Mouse (Mus musculus): ENCODE measurements around the gene Ttc30b.
"Not testable (repeated sequence)": the region's sequence is repeated elsewhere in the genome, so short reads cannot be mapped to it uniquely, and the experiment has no call there.

Gene Ttc30b

GRCm38 (mm10) chr2:75938117-75939063 is at the start of gene Ttc30b:
TSS of gene Ttc30b (minus strand) at chr2:75938585.
- peak; percentile 73 to 85 for DNase-seq (ENCODE audit: low spot score in 2 of 2)

- no peak for DNase-seq (ENCODE audit: low spot score in 2 of 2)
These were observed 49.4 kb upstream of the Ttc30b start for GRCm38 (mm10) chr2:75987739-75988138.

GRCm38 (mm10) chr2:75985124-75985523 is 46.7 kb upstream of the Ttc30b start:
- peak; percentile 40 to 81 for DNase-seq (ENCODE audit: low spot score in 2 of 2)

GRCm38 (mm10) chr2:75983847-75984246 is 45.5 kb upstream of the Ttc30b start:
- DNase-seq (ENCODE audit: low spot score in 2 of 2) = no peak

- no peak for DNase-seq (ENCODE audit: low spot score in 2 of 2)
These were observed 44.7 kb upstream of the Ttc30b start for GRCm38 (mm10) chr2:75983091-75983490.

GRCm38 (mm10) chr2:75982626-75983025 is 44.2 kb upstream of the Ttc30b start:
- DNase-seq (ENCODE audit: low spot score in 2 of 2) = no peak

- peak; percentile 76 to 86 for DNase-seq (ENCODE audit: low spot score in 2 of 2)
These were observed 43.2 kb upstream of the Ttc30b start, which contains the start of gene Ttc30a1 for GRCm38 (mm10) chr2:75981440-75982081. TSS of gene Ttc30a1 (minus strand) at chr2:75981967.

GRCm38 (mm10) chr2:75980933-75981439 is 42.6 kb upstream of the Ttc30b start:
- DNase-seq (ENCODE audit: low spot score in 2 of 2) = not testable (repeated sequence)

- DNase-seq (ENCODE audit: low spot score in 2 of 2) = not testable (repeated sequence)
These were observed 39.5 kb upstream of the Ttc30b start, which contains the start of gene Ttc30a2 for GRCm38 (mm10) chr2:75977752-75978368. TSS of gene Ttc30a2 (minus strand) at chr2:75978170.

GRCm38 (mm10) chr2:75976070-75976469 is 37.7 kb upstream of the Ttc30b start:
- DNase-seq (ENCODE audit: low spot score in 2 of 2) = not testable (repeated sequence)

- no peak for DNase-seq (ENCODE audit: low spot score in 2 of 2)
These were observed 35.7 kb upstream of the Ttc30b start for GRCm38 (mm10) chr2:75974131-75974530.

GRCm38 (mm10) chr2:75964972-75965371 is 26.6 kb upstream of the Ttc30b start:
- peak; percentile 58 to 85 for DNase-seq (ENCODE audit: low spot score in 2 of 2)

GRCm38 (mm10) chr2:75964512-75964911 is 26.1 kb upstream of the Ttc30b start:
- DNase-seq (ENCODE audit: low spot score in 2 of 2) = peak in 1 of 2 experiments; percentile 54

- DNase-seq (ENCODE audit: low spot score in 2 of 2) = no peak
These were observed 25.7 kb upstream of the Ttc30b start for GRCm38 (mm10) chr2:75964051-75964450.

GRCm38 (mm10) chr2:75963211-75963840 is 24.9 kb upstream of the Ttc30b start:
- DNase-seq (ENCODE audit: low spot score in 2 of 2) = no peak

GRCm38 (mm10) chr2:75960366-75961330 is 22.3 kb upstream of the Ttc30b start:
- DNase-seq (ENCODE audit: low spot score in 2 of 2) = peak; percentile 13 to 45

GRCm38 (mm10) chr2:75959850-75960365 is 21.5 kb upstream of the Ttc30b start:
- DNase-seq (ENCODE audit: low spot score in 2 of 2) = no peak

- DNase-seq (ENCODE audit: low spot score in 2 of 2) = no peak
These were observed 20.9 kb upstream of the Ttc30b start for GRCm38 (mm10) chr2:75959183-75959849.

GRCm38 (mm10) chr2:75955709-75956108 is 17.3 kb upstream of the Ttc30b start:
- no peak for DNase-seq (ENCODE audit: low spot score in 2 of 2)

Measured in frontal cortex, postnatal 36 days (tissue).